23 mouse cellular contexts compared by ENCODE assay signal in the genomic region with DNA sequence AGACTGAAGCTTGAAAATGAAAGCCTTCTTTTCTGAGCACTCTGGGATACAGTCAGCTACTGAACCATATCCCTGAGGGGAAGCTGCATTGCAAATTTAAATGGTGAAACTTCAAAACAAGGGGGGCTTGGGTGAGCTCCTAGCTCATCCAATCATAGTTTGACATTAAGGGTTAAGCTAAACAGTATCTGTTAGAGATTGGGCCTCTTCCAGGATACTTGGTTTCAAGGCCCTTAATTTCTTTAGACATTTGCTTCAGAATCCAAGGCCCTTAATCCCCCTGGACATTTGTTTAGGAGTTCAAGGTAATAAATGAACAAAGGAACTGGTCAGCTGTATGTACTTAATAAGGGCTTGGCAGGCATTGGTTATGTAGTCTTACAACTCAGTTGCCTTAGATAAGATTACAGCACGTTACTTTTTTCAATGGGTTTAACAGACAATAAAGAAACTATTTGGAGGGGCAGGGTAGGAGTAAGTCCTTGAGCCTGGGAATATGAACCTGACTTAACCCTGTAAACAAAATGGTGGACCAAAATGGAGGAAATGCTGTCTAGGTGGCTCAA.
DNase-seq lines count a peak whose midpoint lies in the region; ATAC-seq and TF ChIP-seq lines count a peak whose summit lies in the region.
"Had no signal": no experiment of that assay in that cellular context is flagged by ENCODE, and none has a peak within 500 bp of the region (broad histone marks: within the 10 kb centered on the region; RNA-seq: fewer than 3 reads in every experiment).

No protein-coding gene starts in this region.

- H3K4me2 ChIP-seq in forebrain, embryonic 13.5 days, result no peak overlapping the region
- H3K4me2 ChIP-seq in forebrain, embryonic 16.5 days (ENCODE audit: low read length), result no peak overlapping the region
- H3K4me2 ChIP-seq in midbrain, embryonic 11.5 days, result no peak overlapping the region
- no peak overlapping the region for H3K4me2 ChIP-seq in stomach, postnatal 0 days (replicated peaks; ENCODE audit: low read depth)
- H3K4me2 ChIP-seq: embryonic facial prominence, embryonic 12.5 days; hindbrain, embryonic 12.5 days had no signal

- no peak for TF ChIP-seq CTCF in stomach, postnatal 0 days (IDR thresholded peaks at IDR 0.05; ENCODE audit: low read depth)

- WGBS in forebrain, embryonic 13.5 days, result 10% methylated on average over 1 of the region's 1 CpGs
- 13% methylated on average over 1 of the region's 1 CpGs for WGBS in forebrain, embryonic 16.5 days
- WGBS in midbrain, embryonic 11.5 days, result 23% methylated on average over 1 of the region's 1 CpGs
- 45% methylated on average over 1 of the region's 1 CpGs for WGBS in midbrain, embryonic 10.5 days
- 32% methylated on average over 1 of the region's 1 CpGs for WGBS in stomach, postnatal 0 days

- H3K27ac ChIP-seq in forebrain, embryonic 13.5 days, result no peak overlapping the region
- H3K27ac ChIP-seq in forebrain, embryonic 16.5 days (ENCODE audit: low read length), result no peak overlapping the region
- no peak overlapping the region for H3K27ac ChIP-seq in midbrain, embryonic 11.5 days (ENCODE audit: low read depth, low read length)
- H3K27ac ChIP-seq in midbrain, embryonic 10.5 days (replicated peaks), result no peak overlapping the region
- no peak overlapping the region for H3K27ac ChIP-seq in stomach, postnatal 0 days (replicated peaks)
- H3K27ac ChIP-seq: embryonic facial prominence, embryonic 12.5 days; gastrocnemius, adult 2 months; hindbrain, embryonic 12.5 days had no signal

- no peaks in the 10 kb centered on the region for H3K4me1 ChIP-seq in forebrain, embryonic 13.5 days
- H3K4me1 ChIP-seq in forebrain, embryonic 16.5 days (replicated peaks; ENCODE audit: control insufficient read depth, insufficient read depth, low read length), result no peaks in the 10 kb centered on the region
- no peaks in the 10 kb centered on the region for H3K4me1 ChIP-seq in midbrain, embryonic 11.5 days (ENCODE audit: control insufficient read depth, insufficient read depth, low read length)
- no peaks in the 10 kb centered on the region for H3K4me1 ChIP-seq in midbrain, embryonic 10.5 days
- no peaks in the 10 kb centered on the region for H3K4me1 ChIP-seq in stomach, postnatal 0 days (replicated peaks; ENCODE audit: control insufficient read depth, insufficient read depth)
- H3K4me1 ChIP-seq: embryonic facial prominence, embryonic 12.5 days; hindbrain, embryonic 12.5 days had no signal

- ATAC-seq in forebrain, embryonic 13.5 days, result peak; percentile 36; the same call in 1 of the 2 replicates
- no peak for ATAC-seq in forebrain, embryonic 16.5 days
- ATAC-seq in midbrain, embryonic 11.5 days (ENCODE audit: low FRiP score), result peak; percentile 57
- 0 out of 2 replicates have a peak, but pooled peaks have one; percentile 56 for ATAC-seq in stomach, postnatal 0 days (ENCODE audit: low FRiP score, low TSS enrichment)
- ATAC-seq: activated CD4-positive, CD25-positive, alpha-beta regulatory T cell, adult 4 months; forebrain, postnatal 0 days; hindbrain, embryonic 16.5 days; inflammation-experienced regulatory T-cells, adult 6 months; Patski had no signal

- no peak overlapping the region for H3K9ac ChIP-seq in forebrain, embryonic 13.5 days
- no peak overlapping the region for H3K9ac ChIP-seq in forebrain, embryonic 16.5 days (replicated peaks; ENCODE audit: low read depth, low read length)
- H3K9ac ChIP-seq in midbrain, embryonic 11.5 days (ENCODE audit: low read length), result no peak overlapping the region
- H3K9ac ChIP-seq in stomach, postnatal 0 days (ENCODE audit: low read length), result no peak overlapping the region
- H3K9ac ChIP-seq: embryonic facial prominence, embryonic 12.5 days; forebrain, postnatal 0 days; hindbrain, embryonic 12.5 days had no signal

- no peak for DNase-seq in midbrain, embryonic 11.5 days (ENCODE audit: low spot score, missing footprints)
- no peak for DNase-seq in midbrain, embryonic 10.5 days (ENCODE audit: low spot score)
- peak; percentile 60 for DNase-seq in retina, postnatal 1 day
- no peak for DNase-seq in stomach, postnatal 0 days (ENCODE audit: low spot score)
- DNase-seq in thymus, postnatal 10 days (ENCODE audit: low spot score in 2 of 2), result no peak
- DNase-seq: adrenal gland, postnatal 14 days; cerebellum, adult 18-20 months; cerebellum, adult 9-11 months; cerebellum, postnatal 36 days; forebrain, postnatal 0 days; gastrocnemius, adult 2 months; gastrocnemius, postnatal 25 days; heart, postnatal 10 days; heart, postnatal 4 days had no signal

- no peak for TF ChIP-seq EP300 in stomach, postnatal 0 days (optimal IDR thresholded peaks at IDR 0.05)

- H3K4me3 ChIP-seq in forebrain, embryonic 13.5 days, result no peak overlapping the region
- H3K4me3 ChIP-seq in forebrain, embryonic 16.5 days (replicated peaks; ENCODE audit: low read length), result no peak overlapping the region
- H3K4me3 ChIP-seq in midbrain, embryonic 11.5 days (ENCODE audit: low read depth, low read length), result no peak overlapping the region
- H3K4me3 ChIP-seq in midbrain, embryonic 10.5 days, result no peak overlapping the region
- no peak overlapping the region for H3K4me3 ChIP-seq in stomach, postnatal 0 days (ENCODE audit: low read depth, low read length)
- H3K4me3 ChIP-seq: embryonic facial prominence, embryonic 12.5 days; gastrocnemius, adult 2 months; hindbrain, embryonic 12.5 days had no signal

- H3K36me3 ChIP-seq in forebrain, embryonic 13.5 days (ENCODE audit: poor library complexity, severe bottlenecking), result no peaks in the 10 kb centered on the region
- H3K36me3 ChIP-seq in forebrain, embryonic 16.5 days (ENCODE audit: control insufficient read depth, insufficient read depth), result no peaks in the 10 kb centered on the region
- H3K36me3 ChIP-seq in midbrain, embryonic 11.5 days (ENCODE audit: control insufficient read depth, insufficient read depth, low read length), result no peaks in the 10 kb centered on the region
- H3K36me3 ChIP-seq in midbrain, embryonic 10.5 days, result no peaks in the 10 kb centered on the region
- no peaks in the 10 kb centered on the region for H3K36me3 ChIP-seq in stomach, postnatal 0 days (ENCODE audit: control insufficient read depth, insufficient read depth, low read length)
- H3K36me3 ChIP-seq: embryonic facial prominence, embryonic 12.5 days; hindbrain, embryonic 12.5 days had no signal

- H3K9me3 ChIP-seq in forebrain, embryonic 13.5 days (replicated peaks), result no peaks in the 10 kb centered on the region
- H3K9me3 ChIP-seq in forebrain, embryonic 16.5 days (ENCODE audit: control insufficient read depth, low read length), result no peaks in the 10 kb centered on the region
- no peaks in the 10 kb centered on the region for H3K9me3 ChIP-seq in midbrain, embryonic 11.5 days (ENCODE audit: control insufficient read depth, low read length)
- no peaks in the 10 kb centered on the region for H3K9me3 ChIP-seq in midbrain, embryonic 10.5 days (replicated peaks)
- H3K9me3 ChIP-seq in stomach, postnatal 0 days (ENCODE audit: control insufficient read depth, low read length), result no peaks in the 10 kb centered on the region
- H3K9me3 ChIP-seq: embryonic facial prominence, embryonic 12.5 days; hindbrain, embryonic 12.5 days had no signal

- no peaks in the 10 kb centered on the region for H3K27me3 ChIP-seq in forebrain, embryonic 13.5 days
- no peaks in the 10 kb centered on the region for H3K27me3 ChIP-seq in forebrain, embryonic 16.5 days (replicated peaks; ENCODE audit: control insufficient read depth, insufficient read depth, low read length)
- H3K27me3 ChIP-seq in midbrain, embryonic 11.5 days (ENCODE audit: control insufficient read depth, insufficient read depth, low read length), result no peaks in the 10 kb centered on the region
- H3K27me3 ChIP-seq in midbrain, embryonic 10.5 days (ENCODE audit: low read depth, poor library complexity, severe bottlenecking), result no peaks in the 10 kb centered on the region
- no peaks in the 10 kb centered on the region for H3K27me3 ChIP-seq in stomach, postnatal 0 days (ENCODE audit: control insufficient read depth, insufficient read depth, low read length)
- H3K27me3 ChIP-seq: CH12.LX; embryonic facial prominence, embryonic 12.5 days; hindbrain, embryonic 12.5 days had no signal
